Mouse (Mus musculus) adrenal gland, adult (tissue): ENCODE data around the gene Lgals2.

Source experiments
- DNase-seq, 2 experiments: peaks; one replicate each; pipeline ENCODE4 v3.0.0; 2022 to 2023; ENCODE audit warnings: low spot score in 1 of 2; ENCODE audit not compliant: inconsistent age in 2 of 2

Gene Lgals2

GRCm38 (mm10) chr15:78845321-78845720 lies 10.0 kb downstream of the Lgals2 start:
- peak; percentile 71 to 83 for DNase-seq

- peak; percentile 93 for DNase-seq
Observed at GRCm38 (mm10) chr15:78844791-78845190, 10.5 kb downstream of the Lgals2 start.

GRCm38 (mm10) chr15:78843581-78844469 lies 11.5 kb downstream of the Lgals2 start:
- peak; percentile 60 to 86 for DNase-seq

GRCm38 (mm10) chr15:78842371-78843163 lies 12.8 kb downstream of the Lgals2 start, which contains the start of gene Cdc42ep1:
TSS of gene Cdc42ep1 (plus strand) at chr15:78842624.
- peak; percentile 90 to 92 for DNase-seq

GRCm38 (mm10) chr15:78841161-78841790 lies 14.1 kb downstream of the Lgals2 start:
- no peak for DNase-seq

- DNase-seq, result no peak
Observed at GRCm38 (mm10) chr15:78840751-78841150, 14.6 kb downstream of the Lgals2 start.

GRCm38 (mm10) chr15:78840241-78840640 lies 15.1 kb downstream of the Lgals2 start:
- peak in 1 of 2 experiments; percentile 60 for DNase-seq

GRCm38 (mm10) chr15:78839744-78840143 lies 15.6 kb downstream of the Lgals2 start:
- no peak for DNase-seq

GRCm38 (mm10) chr15:78836086-78836621 lies 19.2 kb downstream of the Lgals2 start:
- peak; percentile 76 to 78 for DNase-seq

- DNase-seq, result peak; percentile 61 to 74
Observed at GRCm38 (mm10) chr15:78835200-78836085, 19.9 kb downstream of the Lgals2 start.

GRCm38 (mm10) chr15:78834233-78835005 lies 20.9 kb downstream of the Lgals2 start:
- DNase-seq, result peak; percentile 29 to 57

GRCm38 (mm10) chr15:78833582-78833981 lies 21.7 kb downstream of the Lgals2 start:
- peak; percentile 30 to 58 for DNase-seq

- DNase-seq, result peak; percentile 90 to 94
Observed at GRCm38 (mm10) chr15:78832701-78833123, 22.6 kb downstream of the Lgals2 start.

- DNase-seq, result peak in 1 of 2 experiments; percentile 66
Observed at GRCm38 (mm10) chr15:78831720-78832657, 23.3 kb downstream of the Lgals2 start.

GRCm38 (mm10) chr15:78830742-78831719 lies 24.3 kb downstream of the Lgals2 start:
- DNase-seq, result peak; percentile 13 to 56

GRCm38 (mm10) chr15:78829636-78830035 lies 25.7 kb downstream of the Lgals2 start:
- no peak for DNase-seq

GRCm38 (mm10) chr15:78828315-78828714 lies 27.0 kb downstream of the Lgals2 start:
- DNase-seq, result peak in 1 of 2 experiments; percentile 17
